Mouse (Mus musculus) natural killer cell, adult 2 months (primary cell): ENCODE data around the gene 1700011L22Rik.
A peak's percentile ranks its signal among the peaks of the same experiment; 100 is the strongest.

Source experiments
- DNase-seq, 2 experiments: peaks; one replicate each; pipeline ENCODE4 v3.0.0; 2022; ENCODE audit warnings: low spot score in 2 of 2

The 1700011L22Rik gene

GRCm38 (mm10) chr8:79175991-79176390 lies 72.4 kb downstream of the 1700011L22Rik start:
- no peak for DNase-seq

DNA sequence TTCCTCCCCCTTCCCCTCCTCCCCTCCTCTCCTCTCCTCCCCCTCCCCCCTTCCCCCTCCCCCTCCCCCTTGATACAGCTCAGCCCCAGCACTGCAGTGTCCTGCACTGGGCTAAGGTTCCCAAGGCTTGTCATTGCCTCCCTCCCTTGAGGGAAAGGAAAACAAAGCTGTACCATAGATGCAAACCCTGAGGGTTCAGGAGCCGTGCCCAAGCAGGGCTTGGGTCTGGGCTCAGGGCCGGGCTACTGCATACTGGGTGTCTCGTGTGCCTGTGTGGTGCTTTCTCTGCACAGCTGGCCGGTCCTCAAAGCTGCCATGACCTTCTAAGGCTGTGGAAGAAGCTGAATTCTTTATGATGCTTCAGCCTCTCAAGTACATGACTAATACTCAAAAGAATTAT lies 74.8 kb downstream of the 1700011L22Rik start:
- DNase-seq = no peak

- DNase-seq = no peak
These were observed 83.1 kb downstream of the 1700011L22Rik start for GRCm38 (mm10) chr8:79165276-79165675.

DNA sequence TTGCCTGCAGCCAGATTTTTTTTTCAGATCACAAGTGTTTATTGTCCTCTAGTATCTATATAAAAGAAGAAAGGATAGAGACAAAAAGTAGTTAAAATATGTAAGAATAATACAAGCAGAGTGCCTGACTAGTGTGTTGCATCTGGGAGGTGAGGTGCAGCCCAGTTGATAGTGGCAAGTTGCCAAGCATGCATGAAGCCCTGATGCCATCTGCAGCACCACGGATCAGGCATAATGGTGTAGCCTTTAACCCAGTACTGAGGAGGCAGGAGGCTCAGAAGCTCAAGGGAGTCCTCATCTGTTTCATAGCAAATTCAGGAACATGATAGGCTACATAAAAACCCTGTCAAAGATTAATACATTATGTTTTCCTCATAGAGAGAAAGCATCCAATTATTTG lies 84.0 kb downstream of the 1700011L22Rik start:
- no peak for DNase-seq

DNA sequence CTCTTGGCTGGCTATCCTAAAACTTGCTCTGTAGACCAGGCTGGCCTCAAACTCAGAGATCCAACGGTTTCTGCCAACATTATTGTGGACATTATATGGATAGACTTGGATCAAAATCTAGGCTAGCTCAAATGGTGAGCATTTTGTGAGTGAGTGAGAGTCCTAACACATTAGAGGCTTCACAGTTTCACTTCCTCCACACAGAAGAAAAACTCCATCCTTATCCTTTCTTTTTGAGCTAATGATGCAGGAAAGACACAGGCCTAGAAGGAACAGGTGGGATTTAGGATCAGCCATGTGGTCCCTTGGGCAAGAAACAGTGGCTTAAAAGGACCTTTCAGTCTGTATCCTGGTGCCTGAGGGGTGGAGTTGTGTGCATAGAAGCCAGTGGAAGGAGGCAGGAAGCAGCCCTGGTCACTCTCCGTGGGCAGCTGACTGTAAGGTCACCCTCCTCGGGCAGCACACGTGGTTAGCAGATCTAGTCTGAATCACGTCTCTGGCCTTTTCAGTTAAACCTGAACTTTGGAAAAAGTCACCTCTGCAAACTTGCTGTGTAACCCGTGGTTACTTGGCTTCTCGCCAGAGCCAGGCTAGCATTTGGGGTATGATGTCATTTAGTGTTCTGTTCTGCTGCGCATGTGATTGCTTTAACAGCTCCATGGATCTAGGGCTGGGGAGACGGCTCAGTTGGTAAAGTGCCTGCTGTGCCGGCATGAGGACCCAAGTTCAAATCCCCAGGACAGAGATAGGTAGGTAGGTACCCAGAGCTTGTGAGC lies 85.6 kb downstream of the 1700011L22Rik start:
- DNase-seq = peak; percentile 44 to 57

DNA sequence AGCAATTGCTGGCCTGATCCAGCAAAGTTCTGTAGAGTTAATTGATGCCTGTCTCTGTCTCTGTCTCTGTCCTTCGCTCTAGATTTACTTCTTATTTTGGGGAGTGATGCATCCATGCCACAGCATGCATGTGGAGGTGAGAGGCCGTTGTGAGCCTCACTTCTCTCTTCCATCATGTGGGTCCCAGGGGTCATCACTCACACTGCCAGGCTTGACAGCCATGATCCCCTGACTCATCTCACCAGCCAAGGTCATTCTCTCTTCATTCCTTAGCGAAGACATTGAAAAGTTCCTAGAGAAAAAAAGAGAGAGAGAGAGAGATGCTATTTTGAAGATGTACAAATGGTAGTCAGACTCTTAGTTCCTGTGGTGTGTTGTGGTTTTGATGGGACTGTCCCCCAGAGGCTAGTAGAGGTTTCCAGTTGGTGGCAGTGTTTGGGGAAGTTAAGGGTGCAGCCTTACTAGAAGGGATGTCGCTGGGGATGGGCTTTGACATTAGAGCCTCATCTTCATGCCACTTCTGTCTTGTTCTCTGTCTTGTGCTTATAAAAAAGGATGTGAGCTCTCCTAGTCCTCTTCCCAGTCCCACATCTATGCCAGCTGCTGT lies 87.1 kb downstream of the 1700011L22Rik start:
- DNase-seq = peak; percentile 9 to 51
